Mouse (Mus musculus) urinary bladder, adult 18-20 months (tissue): Measurements from ENCODE around the gene Slc25a22.
A peak's percentile ranks its signal among the peaks of the same experiment; 100 is the strongest.
"Not testable (repeated sequence)": the region's sequence is repeated elsewhere in the genome, so short reads cannot be mapped to it uniquely, and the experiment has no call there.

Experiments
- DNase-seq, 2 experiments: peaks; one replicate each; pipeline ENCODE4 v3.0.0; 2022; ENCODE audit warnings: low spot score in 2 of 2, mixed read lengths in 2 of 2

Slc25a22 gene

GRCm38 (mm10) chr7:141457986-141458660, 20.4 kb upstream of the Slc25a22 start:
- no peak for DNase-seq

- no peak for DNase-seq
These were observed 19.5 kb upstream of the Slc25a22 start for GRCm38 (mm10) chr7:141457236-141457635.

GRCm38 (mm10) chr7:141456739-141457138, 19.0 kb upstream of the Slc25a22 start:
- no peak for DNase-seq

- peak; percentile 74 to 82 for DNase-seq
These were observed 18.1 kb upstream of the Slc25a22 start for GRCm38 (mm10) chr7:141455610-141456314.

GRCm38 (mm10) chr7:141454967-141455551, 17.4 kb upstream of the Slc25a22 start, which contains the start of gene Pnpla2:
Pnpla2 (plus strand) TSS chr7:141455198.
- peak; percentile 90 to 94 for DNase-seq

- no peak for DNase-seq
These were observed 15.9 kb upstream of the Slc25a22 start for GRCm38 (mm10) chr7:141453636-141454035.

- no peak for DNase-seq
These were observed 14.2 kb upstream of the Slc25a22 start for GRCm38 (mm10) chr7:141451928-141452327.

GRCm38 (mm10) chr7:141447110-141447991, 9.7 kb upstream of the Slc25a22 start, which contains the start of gene Rplp2:
Rplp2 (plus strand) TSS chr7:141447370.
- peak; percentile 90 to 92 for DNase-seq

- not testable (repeated sequence) for DNase-seq
These were observed 8.7 kb upstream of the Slc25a22 start for GRCm38 (mm10) chr7:141446374-141446773.

GRCm38 (mm10) chr7:141443828-141444237, 6.1 kb upstream of the Slc25a22 start, which contains the start of gene Pidd1:
Pidd1 (minus strand) TSS chr7:141444025.
- DNase-seq, result peak in 1 of 2 experiments; percentile 34

GRCm38 (mm10) chr7:141443081-141443821, 5.6 kb upstream of the Slc25a22 start:
- DNase-seq, result peak in 1 of 2 experiments; percentile 13

- DNase-seq, result no peak
These were observed 4.5 kb upstream of the Slc25a22 start for GRCm38 (mm10) chr7:141442199-141442598.

- DNase-seq, result no peak
These were observed 3.8 kb upstream of the Slc25a22 start for GRCm38 (mm10) chr7:141441460-141441859.

- no peak for DNase-seq
These were observed 2.9 kb upstream of the Slc25a22 start for GRCm38 (mm10) chr7:141440613-141441012.

GRCm38 (mm10) chr7:141439811-141440210, 2.1 kb upstream of the Slc25a22 start:
- DNase-seq, result no peak

- DNase-seq, result no peak
These were observed 1.5 kb upstream of the Slc25a22 start for GRCm38 (mm10) chr7:141439140-141439679.

GRCm38 (mm10) chr7:141438201-141438968, 693 bp upstream of the Slc25a22 start:
- DNase-seq, result no peak

GRCm38 (mm10) chr7:141436523-141436892, 1.2 kb downstream of the Slc25a22 start:
- no peak for DNase-seq

GRCm38 (mm10) chr7:141435856-141436522, 1.7 kb downstream of the Slc25a22 start:
- no peak for DNase-seq
